Mouse (Mus musculus) embryo, embryonic 11 days (tissue): ENCODE data around the gene Rc3h2.

Source experiments
- DNase-seq: peaks from one replicate; pipeline ENCODE4 v3.0.0-alpha.2; 2015

The Rc3h2 gene

GRCm38 (mm10) chr2:37333321-37333720, 89.4 kb downstream of the Rc3h2 start:
- DNase-seq: no peak

- no peak for DNase-seq
These were observed 96.5 kb downstream of the Rc3h2 start, which contains the start of gene Olfr368 for GRCm38 (mm10) chr2:37326215-37326614. Olfr368 (plus strand) TSS chr2:37326515.
